Mouse (Mus musculus) bone marrow macrophage, adult 2 months (primary cell): ENCODE measurements around the gene Crhr2. TPM values are rescaled to one million over a fixed set of nuclear protein-coding genes. Genes with fewer than 3 reads are reported as not detected.

Experiments
- H3K27ac ChIP-seq: 2 replicates; pipeline ENCODE4 v1.5.1; 2012; ENCODE audit warnings: low read depth, low read length; ENCODE audit not compliant: insufficient read depth
- H3K4me1 ChIP-seq: 2 replicates; pipeline ENCODE4 v1.6.1; 2012; ENCODE audit warnings: low read length; ENCODE audit not compliant: control insufficient read depth, insufficient read depth
- H3K4me3 ChIP-seq: 2 replicates; pipeline ENCODE4 v1.5.1; 2012; ENCODE audit warnings: mild to moderate bottlenecking, low read length, moderate library complexity; ENCODE audit not compliant: insufficient read depth
- CTCF ChIP-seq: IDR thresholded peaks from 2 replicates; pipeline ENCODE4 v1.5.1; 2012; ENCODE audit warnings: low read depth, mild to moderate bottlenecking, low read length, moderate library complexity
- POLR2A ChIP-seq: IDR thresholded peaks from 2 replicates; pipeline ENCODE4 v1.6.1; 2012; ENCODE audit warnings: mild to moderate bottlenecking, low read depth, low read length, borderline replicate concordance
- polyA plus RNA-seq: library from polyadenylated mRNA; stranded (reverse); fragments of >200 nt; gene quantifications from 2 replicates; pipeline ENCODE4 v1.2.4, GENCODE M21; 2012; ENCODE audit not compliant: missing spikeins, insufficient read depth, insufficient read length

Gene Crhr2
- polyA plus RNA-seq, 1 experiment = not detected

DNA sequence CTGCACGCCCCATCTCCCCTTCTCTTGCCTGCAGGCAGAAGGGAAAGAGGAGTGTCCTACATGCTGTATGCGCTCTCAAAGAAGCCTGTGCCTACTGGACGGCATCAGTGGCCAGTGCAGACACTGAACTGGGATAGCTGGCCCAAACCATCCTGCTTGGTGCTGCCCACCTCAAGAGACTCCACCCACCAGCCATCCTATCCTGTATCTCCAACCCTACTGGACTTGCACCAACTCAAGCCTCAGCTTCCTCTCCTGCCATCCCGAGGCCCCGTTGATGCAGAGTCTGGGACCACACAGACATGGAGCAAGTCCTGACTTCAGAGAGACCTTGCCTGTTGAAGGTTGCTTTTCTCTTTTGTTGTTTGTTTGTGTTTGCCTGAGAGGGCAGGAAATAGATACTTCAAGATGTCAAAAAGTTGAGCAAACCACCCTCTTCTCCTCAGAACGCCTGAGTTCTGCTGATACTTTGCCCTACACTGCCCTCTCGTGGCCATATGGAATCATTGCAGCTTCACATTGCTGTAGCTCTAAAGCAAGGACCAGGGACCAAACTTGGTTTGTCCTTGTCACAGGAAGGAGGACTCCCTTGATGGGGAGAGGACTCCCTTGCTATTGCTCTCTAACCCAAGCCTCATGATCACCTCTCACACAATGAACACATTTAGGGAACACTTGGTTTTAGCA lies 34.1 kb upstream of the Crhr2 start:
- TF ChIP-seq CTCF = peak; percentile 66
- no peak for TF ChIP-seq POLR2A
- H3K4me1 ChIP-seq = peaks cover 4% of the 10 kb centered on the region; the same call in 1 of the 2 replicates
- H3K27ac ChIP-seq = no peak overlapping the region
- no peak overlapping the region for H3K4me3 ChIP-seq

DNA sequence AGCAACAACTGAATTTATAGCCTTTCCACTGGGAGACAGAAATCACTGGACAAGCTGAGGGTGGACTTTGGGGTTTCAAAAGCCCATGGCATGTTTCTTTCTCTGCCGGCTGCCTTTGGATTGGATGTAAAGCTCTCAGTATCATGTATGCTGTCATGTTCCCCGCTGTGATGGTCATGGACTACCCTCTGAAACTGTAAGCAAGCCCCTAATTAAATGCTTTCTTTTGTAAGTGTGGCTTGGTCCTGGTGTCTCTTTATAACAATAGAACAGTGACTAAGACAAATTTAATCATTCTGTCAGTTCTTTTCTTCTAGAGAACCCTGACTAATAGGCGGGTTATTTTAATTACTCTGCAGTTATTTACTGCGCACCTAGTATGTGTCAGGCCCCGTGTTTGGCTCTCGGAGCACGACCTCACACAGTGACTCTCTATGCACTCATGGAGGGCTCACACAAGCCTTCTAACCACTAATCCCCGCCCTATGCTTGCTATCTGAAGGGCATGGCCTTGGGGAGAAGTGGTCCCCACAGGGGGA lies 30.3 kb upstream of the Crhr2 start:
- Histone ChIP-seq H3K27ac (no peak overlapping the region), H3K4me3 (no peak overlapping the region), H3K4me1 (peaks cover 4% of the 10 kb centered on the region; the same call in 1 of the 2 replicates)
- TF ChIP-seq CTCF (no peak), POLR2A (no peak)

DNA sequence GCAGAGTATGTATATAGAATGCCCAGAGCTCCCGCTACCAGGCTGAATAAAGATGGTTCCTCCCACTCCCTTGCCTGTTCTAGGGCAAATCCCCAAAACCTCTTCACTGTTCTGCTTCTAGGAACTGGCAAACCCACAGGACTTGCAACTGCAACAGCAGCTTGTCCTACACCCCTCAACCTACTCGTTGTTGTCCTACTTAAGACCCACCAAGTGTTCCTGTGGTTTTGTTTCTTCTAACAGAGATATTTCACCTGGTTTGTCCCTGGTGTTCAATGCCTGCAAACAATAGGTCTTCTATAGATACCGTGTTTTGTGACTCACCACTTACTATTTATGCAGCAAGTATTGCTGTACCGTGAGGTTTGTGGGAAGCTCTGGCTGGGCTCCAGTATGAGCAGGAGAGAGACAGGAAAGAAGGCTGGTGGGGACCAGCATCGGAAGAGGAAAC lies 28.5 kb upstream of the Crhr2 start:
- Histone ChIP-seq H3K4me3 (no peak overlapping the region), H3K4me1 (no peaks in the 10 kb centered on the region), H3K27ac (no peak overlapping the region)
- no peak for TF ChIP-seq POLR2A
- no peak for TF ChIP-seq CTCF

DNA sequence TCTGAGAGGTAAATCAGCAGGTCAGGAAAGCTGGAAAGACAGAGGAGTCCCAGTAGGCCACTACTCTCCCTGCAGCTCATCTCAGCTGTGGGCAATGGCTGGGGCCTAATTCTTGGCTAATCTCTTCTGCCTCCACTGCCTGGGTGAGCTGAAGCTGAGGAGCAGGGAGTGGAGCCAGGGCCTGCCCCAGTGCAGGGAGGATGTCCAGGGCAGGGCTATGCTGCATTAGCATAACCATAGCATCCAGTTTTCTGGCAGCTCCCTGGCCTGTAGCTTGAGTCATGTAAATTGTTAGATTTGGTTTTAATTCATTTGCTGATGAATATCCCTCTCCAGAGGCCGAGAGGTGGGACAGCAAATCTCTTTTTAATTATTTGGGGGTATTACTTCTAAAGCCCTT lies 26.4 kb upstream of the Crhr2 start:
- no peak for TF ChIP-seq POLR2A
- TF ChIP-seq CTCF = no peak
- Histone ChIP-seq H3K4me1 (no peaks in the 10 kb centered on the region), H3K4me3 (no peak overlapping the region), H3K27ac (no peak overlapping the region)

DNA sequence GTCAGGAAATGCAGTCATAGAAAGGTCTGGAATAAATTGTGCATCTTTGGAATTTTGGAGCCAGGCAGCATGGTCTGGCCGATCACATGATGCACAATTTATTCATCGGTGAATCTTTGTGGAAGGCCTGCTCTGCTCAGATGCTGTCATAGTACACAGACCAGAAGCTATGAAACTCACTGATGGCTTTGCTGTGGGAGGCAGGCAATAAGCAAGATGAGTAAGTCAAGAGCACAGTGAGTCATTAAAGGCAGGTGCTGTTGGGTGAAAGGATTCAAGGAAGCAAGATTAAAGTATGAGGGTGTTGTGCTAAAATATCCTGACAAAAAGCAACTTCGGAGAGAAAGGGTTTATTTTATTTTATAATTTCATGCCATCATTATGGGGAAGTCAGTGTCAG lies 19.4 kb upstream of the Crhr2 start:
- Histone ChIP-seq H3K4me1 (no peaks in the 10 kb centered on the region), H3K27ac (no peak overlapping the region), H3K4me3 (no peak overlapping the region)
- TF ChIP-seq POLR2A = no peak
- no peak for TF ChIP-seq CTCF

DNA sequence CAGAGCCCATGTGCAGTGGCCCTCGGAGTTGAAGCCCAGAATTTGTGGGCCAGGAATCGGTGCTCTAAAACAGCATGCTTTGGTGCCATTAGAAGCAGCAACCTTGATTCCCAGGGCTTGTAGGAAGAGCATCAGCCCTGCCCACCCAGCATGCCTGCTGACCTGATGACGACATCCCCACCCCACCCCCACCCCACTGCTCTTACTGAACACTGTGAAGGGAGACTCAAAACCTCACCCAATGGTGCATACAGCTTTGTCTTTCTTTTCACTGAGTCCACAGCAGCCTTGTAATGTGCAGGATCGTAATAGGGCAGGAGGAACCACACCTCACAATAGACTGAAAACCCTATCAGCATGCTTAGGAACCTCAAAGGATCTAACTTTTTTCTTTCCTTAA lies 13.3 kb upstream of the Crhr2 start:
- TF ChIP-seq POLR2A (no peak), CTCF (no peak)
- Histone ChIP-seq H3K4me1 (peaks cover 14% of the 10 kb centered on the region), H3K4me3 (no peak overlapping the region), H3K27ac (no peak overlapping the region)

DNA sequence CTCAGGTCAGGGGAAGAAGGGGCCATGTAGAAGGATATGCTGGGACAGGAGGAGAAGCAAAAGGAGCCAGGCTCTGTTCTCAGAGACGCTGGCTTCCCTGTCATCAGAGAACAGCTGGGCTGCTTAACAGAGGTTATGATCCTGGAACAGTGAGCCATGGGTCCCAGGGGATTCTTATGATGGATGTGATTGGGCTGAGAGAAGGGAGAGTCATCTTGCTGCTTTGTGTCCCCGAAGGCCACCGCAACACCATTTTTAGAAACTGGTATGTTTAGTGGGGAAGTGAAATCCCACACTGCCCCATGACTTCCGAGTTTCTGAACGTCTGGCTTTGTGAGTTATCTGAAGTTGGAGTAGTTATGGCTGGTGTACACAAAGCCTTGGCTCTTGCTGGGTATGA lies 12.5 kb upstream of the Crhr2 start:
- TF ChIP-seq POLR2A (no peak), CTCF (no peak)
- Histone ChIP-seq H3K27ac (peak overlapping the region; percentile 28; the same call in 1 of the 2 replicates), H3K4me1 (peaks cover 14% of the 10 kb centered on the region), H3K4me3 (no peak overlapping the region)

DNA sequence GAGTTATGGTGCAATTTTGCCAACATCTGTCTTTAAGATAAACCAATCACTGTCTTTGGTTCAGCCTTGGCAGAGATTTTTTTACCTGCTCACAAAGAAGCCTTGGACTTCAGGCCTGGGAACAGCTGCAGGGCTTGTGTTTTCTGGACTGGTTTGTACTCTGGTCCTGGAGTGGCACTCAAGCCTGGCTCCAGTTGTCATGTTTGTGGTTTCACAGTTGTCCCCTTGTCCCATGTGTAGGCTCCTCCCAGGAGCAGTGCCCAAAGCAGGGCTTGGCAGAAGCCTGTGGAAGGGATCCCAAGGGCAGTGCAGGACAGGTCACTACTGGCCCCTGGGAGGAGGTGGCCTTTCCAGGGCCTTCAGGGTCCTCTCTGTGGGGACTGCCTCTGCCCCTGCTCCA lies 5.5 kb upstream of the Crhr2 start:
- TF ChIP-seq CTCF = no peak
- no peak for TF ChIP-seq POLR2A
- no peak overlapping the region for H3K4me3 ChIP-seq
- H3K27ac ChIP-seq = no peak overlapping the region
- no peaks in the 10 kb centered on the region for H3K4me1 ChIP-seq

DNA sequence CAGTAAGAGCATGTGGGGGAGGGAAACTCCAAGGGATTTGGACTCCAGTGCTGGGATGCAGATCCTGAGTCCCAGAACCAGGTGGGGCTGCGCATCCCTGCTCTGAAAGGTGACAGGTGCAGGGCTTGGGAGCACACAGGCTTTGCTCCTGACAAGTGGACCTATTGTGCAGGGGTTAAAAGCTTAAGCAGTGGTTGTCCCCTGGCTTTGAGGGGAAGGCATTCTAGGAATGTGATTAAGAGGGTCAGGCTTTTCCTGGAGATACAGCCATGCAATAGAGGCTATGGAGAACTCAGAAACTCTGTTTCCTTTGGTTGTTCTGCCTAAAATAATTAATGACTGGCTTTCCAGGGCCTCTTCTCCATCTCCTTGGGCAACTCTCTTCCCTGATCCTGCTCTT lies 609 bp upstream of the Crhr2 start:
- Histone ChIP-seq H3K27ac (no peak overlapping the region), H3K4me3 (no peak overlapping the region), H3K4me1 (no peaks in the 10 kb centered on the region)
- TF ChIP-seq CTCF = no peak
- TF ChIP-seq POLR2A = no peak

DNA sequence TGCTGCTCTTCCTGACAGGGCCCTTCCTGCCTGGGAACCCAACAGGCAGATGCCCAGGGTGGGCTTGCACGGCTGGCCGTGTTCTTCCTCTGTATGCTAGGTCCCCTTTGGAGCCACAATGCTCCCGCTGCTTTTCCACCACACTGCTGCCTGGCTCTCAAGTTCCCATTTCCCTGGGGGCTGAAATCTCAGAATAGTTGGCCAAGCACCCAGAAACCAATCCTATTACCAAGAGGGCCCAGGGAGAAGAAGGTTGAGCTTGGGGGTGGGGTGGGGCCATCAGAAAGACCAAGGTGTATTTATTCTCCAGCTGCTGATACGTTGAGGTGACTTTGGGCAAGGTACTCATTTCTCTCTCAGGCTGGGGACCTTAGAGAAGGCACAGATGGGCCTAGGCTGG lies 1.5 kb downstream of the Crhr2 start:
- no peak overlapping the region for H3K4me3 ChIP-seq
- TF ChIP-seq CTCF (no peak), POLR2A (no peak)

More for the DNA sequence above, 1.5 kb downstream of the Crhr2 start:
- Histone ChIP-seq H3K27ac (no peak overlapping the region), H3K4me1 (no peaks in the 10 kb centered on the region)
